Mouse (Mus musculus) mouse embryonic stem cell (cell line): ENCODE measurements around the gene Uck2.

Experiments
- in situ Hi-C, 2 experiments: fragments of 300-500 bp; cut with MboI; formaldehyde crosslinking; loops; 1 replicate in 1 of 2; 3 replicates in 1 of 2; pipeline ENCODE4 v1.14.3; 2019 to 2020; ENCODE audit warnings: low sequenced_read_pairs in 2 of 2, low pct_unique_long_range_greater_than_20kb in 1 of 2, mixed read lengths in 1 of 2; ENCODE audit not compliant: unreplicated experiment in 1 of 2

Gene Uck2

GRCm38 (mm10) chr1:167285320-167285355 lies at the start of gene Uck2:
TSS of gene Uck2 (minus strand) at chr1:167285320.
- in situ Hi-C loops, result loop anchor here in 1 of 2 experiments (25.0 kb wide), 1 partner anchor 1148 kb away; the partner anchor contains the start of genes Dusp27 and Gpa33

- in situ Hi-C loops, result loop anchor here in 1 of 2 experiments (25.0 kb wide), 1 partner anchor 269 kb away; no protein-coding TSS in a partner anchor
These were observed 46.0 kb upstream of the Uck2 start for GRCm38 (mm10) chr1:167331106-167331505.

- in situ Hi-C loops, result loop anchor here in 1 of 2 experiments (25.0 kb wide), 1 partner anchor 266 kb away; no protein-coding TSS in a partner anchor
These were observed 43.7 kb upstream of the Uck2 start for GRCm38 (mm10) chr1:167328776-167329175.

GRCm38 (mm10) chr1:167321691-167322090 lies 36.6 kb upstream of the Uck2 start:
- in situ Hi-C loops, result no loop called here

- in situ Hi-C loops, result no loop called here
These were observed 28.1 kb upstream of the Uck2 start for GRCm38 (mm10) chr1:167313220-167313619.

GRCm38 (mm10) chr1:167312367-167312766 lies 27.2 kb upstream of the Uck2 start:
- in situ Hi-C loops, result no loop called here

- in situ Hi-C loops, result no loop called here
These were observed 23.3 kb upstream of the Uck2 start, which contains the start of gene Tmco1 for GRCm38 (mm10) chr1:167308261-167309054. TSS of gene Tmco1 (plus strand) at chr1:167308378.

- in situ Hi-C loops, result no loop called here
These were observed 22.6 kb upstream of the Uck2 start for GRCm38 (mm10) chr1:167307674-167308073.

- in situ Hi-C loops, result no loop called here
These were observed 21.5 kb upstream of the Uck2 start for GRCm38 (mm10) chr1:167306451-167307240.

- in situ Hi-C loops, result no loop called here
These were observed 20.5 kb upstream of the Uck2 start for GRCm38 (mm10) chr1:167305501-167306137.

GRCm38 (mm10) chr1:167300122-167300521 lies 15.0 kb upstream of the Uck2 start:
- in situ Hi-C loops, result no loop called here

- in situ Hi-C loops, result loop anchor here in 1 of 2 experiments (25.0 kb wide), 1 partner anchor 1159 kb away; the partner anchor contains the start of genes Dusp27 and Gpa33
These were observed 10.7 kb upstream of the Uck2 start for GRCm38 (mm10) chr1:167295679-167296402.

GRCm38 (mm10) chr1:167292447-167292846 lies 7.3 kb upstream of the Uck2 start:
- in situ Hi-C loops, result loop anchor here in 1 of 2 experiments (25.0 kb wide), 1 partner anchor 1155 kb away; the partner anchor contains the start of genes Dusp27 and Gpa33

GRCm38 (mm10) chr1:167291610-167292009 lies 6.5 kb upstream of the Uck2 start:
- in situ Hi-C loops, result loop anchor here in 1 of 2 experiments (25.0 kb wide), 1 partner anchor 1154 kb away; the partner anchor contains the start of genes Dusp27 and Gpa33

- in situ Hi-C loops, result loop anchor here in 1 of 2 experiments (25.0 kb wide), 1 partner anchor 1153 kb away; the partner anchor contains the start of genes Dusp27 and Gpa33
These were observed 5.1 kb upstream of the Uck2 start for GRCm38 (mm10) chr1:167290263-167290592.

- in situ Hi-C loops, result loop anchor here in 1 of 2 experiments (25.0 kb wide), 1 partner anchor 1152 kb away; the partner anchor contains the start of genes Dusp27 and Gpa33
These were observed 4.6 kb upstream of the Uck2 start for GRCm38 (mm10) chr1:167289567-167290262.

GRCm38 (mm10) chr1:167288665-167289538 lies 3.8 kb upstream of the Uck2 start:
- in situ Hi-C loops, result loop anchor here in 1 of 2 experiments (25.0 kb wide), 1 partner anchor 1152 kb away; the partner anchor contains the start of genes Dusp27 and Gpa33
